8 mouse cellular contexts compared by ENCODE assay signal in the genomic region with DNA sequence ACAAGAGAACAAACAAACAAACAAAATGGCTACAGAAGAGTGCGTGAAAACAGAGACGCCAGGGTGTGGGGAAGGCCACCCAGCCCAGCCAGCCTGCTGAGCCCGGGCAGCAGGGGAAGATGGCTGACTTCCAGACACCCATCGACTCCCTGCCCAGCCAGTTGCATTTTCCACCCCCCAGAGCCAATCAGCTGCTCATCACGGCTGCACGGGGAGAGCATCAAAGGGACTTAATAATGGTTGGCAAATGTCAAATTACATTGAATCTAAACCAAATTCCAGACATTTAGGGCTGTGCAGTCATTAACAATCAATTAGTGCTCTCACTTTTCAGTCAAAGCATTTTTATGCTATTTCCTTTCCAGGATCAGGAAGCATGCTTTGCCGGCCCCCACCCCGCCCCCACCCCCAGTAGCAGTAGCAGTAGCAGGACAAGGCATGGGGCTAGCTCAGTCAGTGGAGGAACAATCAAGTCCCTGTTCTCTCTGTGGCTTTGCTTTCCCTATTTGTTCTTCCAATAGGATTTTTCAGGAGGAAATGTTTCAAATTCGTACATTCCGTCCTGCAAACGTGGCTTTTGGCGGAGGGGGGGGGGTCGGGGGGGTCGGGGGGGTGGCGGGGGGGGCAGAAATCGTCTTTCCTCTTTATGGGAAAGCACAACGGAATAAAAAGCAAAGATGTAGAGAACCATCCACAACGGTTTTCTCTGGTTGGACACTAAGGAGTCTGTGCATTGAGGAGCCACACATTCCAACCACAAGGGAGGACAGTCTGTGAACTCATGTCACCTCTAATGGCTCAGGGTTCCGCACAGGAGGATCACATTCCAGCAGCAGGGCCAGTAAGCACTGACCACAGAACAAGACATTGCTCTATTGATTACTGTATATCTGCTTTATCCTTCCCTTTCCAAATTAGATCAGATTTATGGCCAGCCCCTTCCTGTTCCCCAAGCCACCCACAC.
DNase-seq lines count a peak whose midpoint lies in the region; ATAC-seq and TF ChIP-seq lines count a peak whose summit lies in the region.

No protein-coding gene starts in this region.

- 48% methylated on average over 19 of the region's 19 CpGs for WGBS in liver, adult 2 months
- 15% methylated on average over 19 of the region's 19 CpGs for WGBS in embryonic facial prominence, embryonic 13.5 days
- 49% methylated on average over 19 of the region's 19 CpGs for WGBS in thymus, adult 2 months

- H3K4me1 ChIP-seq in liver, adult 2 months (ENCODE audit: control insufficient read depth, insufficient read depth, low read length), result peaks cover 3% of the 10 kb centered on the region; the same call in 1 of the 2 replicates
- H3K4me1 ChIP-seq in embryonic facial prominence, embryonic 13.5 days, result peaks cover 17% of the 10 kb centered on the region
- H3K4me1 ChIP-seq in thymus, adult 2 months (replicated peaks; ENCODE audit: control insufficient read depth, insufficient read depth, low read length), result peaks cover 6% of the 10 kb centered on the region

- no peak for ATAC-seq in embryonic facial prominence, embryonic 13.5 days (ENCODE audit: insufficient number of reproducible peaks, insufficient read depth, low FRiP score, low TSS enrichment, low read depth)

- H3K9me3 ChIP-seq in embryonic facial prominence, embryonic 13.5 days, result no peaks in the 10 kb centered on the region

- H3K79me2 ChIP-seq in liver, adult 2 months (ENCODE audit: control insufficient read depth, insufficient read depth, low read length), result no peaks in the 10 kb centered on the region

- H3K27me3 ChIP-seq in liver, adult 2 months (ENCODE audit: control insufficient read depth, insufficient read depth, low read length), result no peaks in the 10 kb centered on the region
- H3K27me3 ChIP-seq in embryonic facial prominence, embryonic 13.5 days, result no peaks in the 10 kb centered on the region
- no peaks in the 10 kb centered on the region; the same call in 1 of the 2 replicates for H3K27me3 ChIP-seq in thymus, adult 2 months (ENCODE audit: control insufficient read depth, insufficient read depth, low read length)

- 0 out of 2 replicates have a peak overlapping the region, but pooled peaks have one; percentile 3 for H3K4me3 ChIP-seq in liver, adult 2 months (ENCODE audit: insufficient read depth, low read depth, low read length)
- peak overlapping the region; percentile 24; the same call in 1 of the 2 replicates for H3K4me3 ChIP-seq in embryonic facial prominence, embryonic 13.5 days
- 0 out of 2 replicates have a peak overlapping the region, but pooled peaks have one; percentile 1 for H3K4me3 ChIP-seq in left cerebral cortex, adult 2 months
- H3K4me3 ChIP-seq in thymus, adult 2 months (ENCODE audit: control insufficient read depth, insufficient read depth, low read length), result no peak overlapping the region

- peak overlapping the region; percentile 54 for H3K4me2 ChIP-seq in embryonic facial prominence, embryonic 13.5 days

- no peak for TF ChIP-seq CTCF in liver, adult 2 months (IDR thresholded peaks at IDR 0.05; ENCODE audit: low read depth, low read length)
- no peak for TF ChIP-seq CTCF in left cerebral cortex, adult 2 months (IDR thresholded peaks at IDR 0.05)
- no peak for TF ChIP-seq CTCF in thymus, adult 2 months (IDR thresholded peaks at IDR 0.05; ENCODE audit: borderline replicate concordance, control insufficient read depth, extremely low read depth, insufficient read depth, low read length, poor library complexity)

- no peak overlapping the region for H3K27ac ChIP-seq in liver, adult 2 months (replicated peaks; ENCODE audit: insufficient read depth, low read depth, low read length)
- no peak overlapping the region for H3K27ac ChIP-seq in embryonic facial prominence, embryonic 13.5 days
- peak overlapping the region; percentile 63; the same call in 1 of the 2 replicates for H3K27ac ChIP-seq in left cerebral cortex, adult 2 months
- no peak overlapping the region for H3K27ac ChIP-seq in thymus, adult 2 months (ENCODE audit: control insufficient read depth, insufficient read depth, low read length)

- H3K9ac ChIP-seq in liver, adult 2 months (ENCODE audit: low read depth, low read length), result no peak overlapping the region
- no peak overlapping the region for H3K9ac ChIP-seq in embryonic facial prominence, embryonic 13.5 days

- TF ChIP-seq POLR2A in liver, adult 2 months (IDR thresholded peaks at IDR 0.05; ENCODE audit: extremely low read depth, insufficient read depth, low read length), result no peak
- TF ChIP-seq POLR2A in thymus, adult 2 months (IDR thresholded peaks at IDR 0.05; ENCODE audit: control insufficient read depth, extremely low read depth, insufficient read depth, low read length, poor library complexity), result no peak

- no peak for DNase-seq in liver, adult 2 months (ENCODE audit: extremely low read depth, low read depth, low spot score)
- DNase-seq in liver, result no peak
- DNase-seq in heart, postnatal 4 days, result peak; percentile 48
- DNase-seq in left cerebral cortex, adult 2 months (ENCODE audit: extremely low spot score in 1 of 2, low spot score in 2 of 2), result peak in 1 of 2 experiments; percentile 47
- peak; percentile 53 for DNase-seq in mesoderm, embryonic 11.5 days (ENCODE audit: low read depth, low spot score)
- no peak for DNase-seq in thymus, adult 18-20 months
- no peak for DNase-seq in thymus, adult 2 months

- H3K36me3 ChIP-seq in liver, adult 2 months (ENCODE audit: control insufficient read depth, insufficient read depth, low read length), result no peaks in the 10 kb centered on the region
- no peaks in the 10 kb centered on the region for H3K36me3 ChIP-seq in embryonic facial prominence, embryonic 13.5 days
- H3K36me3 ChIP-seq in thymus, adult 2 months (ENCODE audit: control insufficient read depth, insufficient read depth, low read length), result no peaks in the 10 kb centered on the region

- intact Hi-C loops in left cerebral cortex, adult 2 months (cut with DNase I), result no loop called here

Comparison
In these comparisons a context has a peak if more than half of its experiments do, and no peak if none do; other contexts are left out.
1. DNase-seq: peak in heart, postnatal 4 days (single experiment) and mesoderm, embryonic 11.5 days (single experiment); none in liver, adult 2 months (single experiment), liver (single experiment), thymus, adult 18-20 months (0 of 2) and thymus, adult 2 months (single experiment).